27 mouse cellular contexts compared by ENCODE assay signal in the genomic region with DNA sequence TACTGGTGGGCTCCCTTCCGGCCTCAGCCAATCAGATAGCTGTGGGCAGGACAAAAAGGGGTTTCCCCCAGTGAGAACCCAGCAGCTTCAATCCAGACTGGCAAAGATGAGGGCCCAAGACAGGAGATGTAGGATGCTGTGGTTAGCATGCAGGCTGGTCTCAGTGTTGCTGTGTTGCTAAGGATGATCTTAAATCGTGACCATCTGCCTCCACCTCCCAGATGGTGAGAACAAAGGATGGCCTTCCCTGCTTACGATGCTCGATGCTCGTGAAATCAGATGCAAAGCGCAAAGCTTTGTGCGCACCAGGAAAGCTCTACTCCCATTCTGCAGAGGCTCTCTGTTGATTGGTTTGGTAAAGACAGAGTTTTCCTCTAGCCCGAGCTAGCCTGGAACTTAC.
"Had no signal": no experiment of that assay in that cellular context is flagged by ENCODE, and none has a peak within 500 bp of the region (broad histone marks: within the 10 kb centered on the region; RNA-seq: fewer than 3 reads in every experiment).

No protein-coding gene starts in this region.

- H3K4me3 ChIP-seq: heart, adult 2 months; heart, embryonic 13.5 days; heart, embryonic 15.5 days; hindbrain, embryonic 13.5 days; hindbrain, embryonic 15.5 days; kidney, embryonic 15.5 days; limb, embryonic 13.5 days; limb, embryonic 15.5 days; liver, embryonic 12.5 days had no signal

- H3K27ac ChIP-seq: heart, adult 2 months; heart, embryonic 13.5 days; heart, embryonic 15.5 days; hindbrain, embryonic 13.5 days; hindbrain, embryonic 15.5 days; hindbrain, postnatal 0 days; kidney, embryonic 15.5 days; kidney, postnatal 0 days; limb, embryonic 13.5 days; limb, embryonic 15.5 days; liver, embryonic 12.5 days; liver, embryonic 14.5 days had no signal

- H3K27me3 ChIP-seq: heart, embryonic 13.5 days; heart, embryonic 15.5 days; hindbrain, embryonic 13.5 days; hindbrain, embryonic 15.5 days; kidney, embryonic 15.5 days; limb, embryonic 13.5 days; limb, embryonic 15.5 days; liver, embryonic 12.5 days had no signal

- ATAC-seq: hindbrain, postnatal 0 days; intestine, embryonic 16.5 days; liver, embryonic 12.5 days had no signal

- DNase-seq: gastrocnemius, postnatal 14 days; gastrocnemius, postnatal 36 days; heart, adult 11 months; heart, adult 2 months; heart, postnatal 14 days; heart, postnatal 36 days; kidney, adult 11 months; kidney, adult 2 months; kidney, adult 9 months; kidney, postnatal 14 days; kidney, postnatal 36 days; layer of hippocampus, adult 9-11 months; layer of hippocampus, postnatal 36 days; left cerebral cortex, postnatal 4 days had no signal

- H3K9ac ChIP-seq: heart, embryonic 13.5 days; heart, embryonic 15.5 days; hindbrain, embryonic 13.5 days; hindbrain, embryonic 15.5 days; kidney, embryonic 15.5 days; limb, embryonic 13.5 days; limb, embryonic 15.5 days; liver, embryonic 12.5 days; liver, embryonic 14.5 days had no signal

- H3K4me1 ChIP-seq: hindbrain, embryonic 13.5 days; hindbrain, embryonic 15.5 days; kidney, embryonic 15.5 days; limb, embryonic 13.5 days; limb, embryonic 15.5 days; liver, embryonic 12.5 days had no signal

- H3K4me2 ChIP-seq: heart, embryonic 11.5 days; heart, embryonic 13.5 days; heart, embryonic 15.5 days; hindbrain, embryonic 13.5 days; hindbrain, embryonic 15.5 days; kidney, embryonic 15.5 days; limb, embryonic 13.5 days; limb, embryonic 15.5 days; liver, embryonic 12.5 days had no signal

- H3K9me3 ChIP-seq: heart, embryonic 15.5 days; hindbrain, embryonic 15.5 days had no signal
